26 mouse cellular contexts compared by ENCODE assay signal in genomic region chr4:4450104-4450503, GRCm38 (mm10).
DNase-seq lines count a peak whose midpoint lies in the region; ATAC-seq lines count a peak whose summit lies in the region.
"Had no signal": no experiment of that assay in that cellular context is flagged by ENCODE, and none has a peak within 500 bp of the region (broad histone marks: within the 10 kb centered on the region; RNA-seq: fewer than 3 reads in every experiment).

No protein-coding gene starts in this region.

- H3K4me1 ChIP-seq in midbrain, embryonic 11.5 days (ENCODE audit: control insufficient read depth, insufficient read depth, low read length), result no peaks in the 10 kb centered on the region
- H3K4me1 ChIP-seq in midbrain, embryonic 14.5 days (ENCODE audit: control insufficient read depth, insufficient read depth, low read length), result no peaks in the 10 kb centered on the region
- H3K4me1 ChIP-seq: embryonic facial prominence, embryonic 10.5 days; embryonic facial prominence, embryonic 12.5 days; forebrain, embryonic 13.5 days; forebrain, embryonic 15.5 days had no signal

- DNase-seq in frontal cortex, postnatal 14 days (ENCODE audit: low spot score in 2 of 2), result no peak
- DNase-seq in midbrain, embryonic 11.5 days (ENCODE audit: low spot score, missing footprints), result peak; percentile 28
- DNase-seq in midbrain, embryonic 14.5 days, result no peak
- DNase-seq in brain, adult 2 months (ENCODE audit: low read depth, low spot score), result peak; percentile 48
- no peak for DNase-seq in embryo, embryonic 11 days
- DNase-seq: adrenal gland, adult 8-10 months; adrenal gland, postnatal 14 days; adrenal gland, postnatal 36 days; B cell, adult 2 months; cerebellum, adult 11 months; cerebellum, adult 18-20 months; cerebellum, adult 8-10 months; cerebellum, adult 9-11 months; cerebellum, postnatal 14 days; cerebellum, postnatal 36 days; forebrain, postnatal 0 days had no signal

- H3K9ac ChIP-seq in midbrain, embryonic 11.5 days (ENCODE audit: low read length), result no peak overlapping the region
- H3K9ac ChIP-seq in midbrain, embryonic 14.5 days (replicated peaks; ENCODE audit: low read length), result no peak overlapping the region
- H3K9ac ChIP-seq: embryonic facial prominence, embryonic 12.5 days; forebrain, embryonic 13.5 days; forebrain, embryonic 15.5 days; forebrain, postnatal 0 days had no signal

- 93% methylated on average over 1 of the region's 1 CpGs for WGBS in midbrain, embryonic 11.5 days
- WGBS in midbrain, embryonic 14.5 days, result 100% methylated on average over 1 of the region's 1 CpGs

- H3K27ac ChIP-seq in midbrain, embryonic 11.5 days (ENCODE audit: low read depth, low read length), result no peak overlapping the region
- H3K27ac ChIP-seq in midbrain, embryonic 14.5 days (replicated peaks; ENCODE audit: low read depth, low read length), result no peak overlapping the region
- H3K27ac ChIP-seq: embryonic facial prominence, embryonic 10.5 days; embryonic facial prominence, embryonic 12.5 days; forebrain, embryonic 13.5 days; forebrain, embryonic 15.5 days had no signal

- no peak overlapping the region for H3K4me2 ChIP-seq in midbrain, embryonic 11.5 days
- H3K4me2 ChIP-seq in midbrain, embryonic 14.5 days (ENCODE audit: low read length), result no peak overlapping the region
- H3K4me2 ChIP-seq: embryonic facial prominence, embryonic 12.5 days; forebrain, embryonic 13.5 days; forebrain, embryonic 15.5 days had no signal

- no peaks in the 10 kb centered on the region for H3K36me3 ChIP-seq in midbrain, embryonic 11.5 days (ENCODE audit: control insufficient read depth, insufficient read depth, low read length)
- H3K36me3 ChIP-seq in midbrain, embryonic 14.5 days (ENCODE audit: control insufficient read depth, insufficient read depth, low read length), result no peaks in the 10 kb centered on the region
- H3K36me3 ChIP-seq: embryonic facial prominence, embryonic 10.5 days; embryonic facial prominence, embryonic 12.5 days; forebrain, embryonic 15.5 days; G1E had no signal

- H3K27me3 ChIP-seq in midbrain, embryonic 11.5 days (ENCODE audit: control insufficient read depth, insufficient read depth, low read length), result no peaks in the 10 kb centered on the region
- H3K27me3 ChIP-seq in midbrain, embryonic 14.5 days (ENCODE audit: control insufficient read depth, insufficient read depth, low read length), result no peaks in the 10 kb centered on the region
- H3K27me3 ChIP-seq: CH12.LX; embryonic facial prominence, embryonic 12.5 days; forebrain, embryonic 13.5 days; forebrain, embryonic 15.5 days; Patski had no signal

- H3K9me3 ChIP-seq in midbrain, embryonic 11.5 days (ENCODE audit: control insufficient read depth, low read length), result no peaks in the 10 kb centered on the region
- no peaks in the 10 kb centered on the region for H3K9me3 ChIP-seq in midbrain, embryonic 14.5 days (ENCODE audit: control insufficient read depth, low read length)
- H3K9me3 ChIP-seq: embryonic facial prominence, embryonic 10.5 days; embryonic facial prominence, embryonic 12.5 days; forebrain, embryonic 13.5 days; forebrain, embryonic 15.5 days; G1E had no signal

- no peak overlapping the region for H3K4me3 ChIP-seq in midbrain, embryonic 11.5 days (ENCODE audit: low read depth, low read length)
- no peak overlapping the region for H3K4me3 ChIP-seq in midbrain, embryonic 14.5 days (replicated peaks; ENCODE audit: low read depth, low read length)
- H3K4me3 ChIP-seq: embryonic facial prominence, embryonic 10.5 days; embryonic facial prominence, embryonic 12.5 days; forebrain, embryonic 13.5 days; forebrain, embryonic 15.5 days had no signal

- peak; percentile 94 for ATAC-seq in frontal cortex, adult (ENCODE audit: low TSS enrichment)
- ATAC-seq in midbrain, embryonic 11.5 days (ENCODE audit: low FRiP score), result no peak
- no peak for ATAC-seq in midbrain, embryonic 14.5 days (ENCODE audit: low FRiP score, low TSS enrichment)
- ATAC-seq: activated CD4-positive, CD25-positive, alpha-beta regulatory T cell, adult 4 months; CD4-positive, CD25-positive, alpha-beta regulatory T cell, adult 4 months; forebrain, embryonic 13.5 days; forebrain, embryonic 15.5 days; forebrain, postnatal 0 days; Patski had no signal

Comparison
In these comparisons a context has a peak if more than half of its experiments do, and no peak if none do; other contexts are left out.
1. DNase-seq: peak in midbrain, embryonic 11.5 days (single experiment) and brain, adult 2 months (single experiment); none in frontal cortex, postnatal 14 days (0 of 2), midbrain, embryonic 14.5 days (single experiment) and embryo, embryonic 11 days (single experiment).